Mouse (Mus musculus): ENCODE results near the gene Manba.

DNA sequence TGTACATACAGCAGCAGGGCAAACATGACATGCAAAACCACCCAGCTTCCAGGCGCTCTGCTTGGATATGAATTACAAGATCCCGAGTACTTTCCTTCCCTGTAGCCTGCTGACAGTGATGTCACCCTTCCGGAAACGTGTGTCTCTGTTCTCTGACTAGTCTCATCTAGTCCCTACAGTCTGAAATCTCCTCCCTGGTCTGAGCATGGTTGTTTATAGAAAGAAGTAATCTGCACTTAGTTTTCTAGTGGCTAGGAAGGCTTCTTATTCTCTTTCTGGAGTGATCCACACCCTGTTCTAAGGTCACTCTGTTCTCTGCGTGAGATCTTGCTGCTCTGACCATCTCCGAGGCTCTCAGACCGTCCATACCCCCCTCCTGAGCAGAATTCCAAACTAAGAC, 76.6 kb downstream of the Manba start:
- TF ChIP-seq POLR2A (IDR thresholded peaks at IDR 0.05; ENCODE audit: extremely low read depth, insufficient read depth, low read length) (no peak), CTCF (IDR thresholded peaks at IDR 0.05; ENCODE audit: extremely low read depth, insufficient read depth, low read length) (no peak)
